Mouse (Mus musculus): Measurements from ENCODE around the gene Pitpna.

- no peak for TF ChIP-seq POLR2A (IDR thresholded peaks at IDR 0.05; ENCODE audit: borderline replicate concordance, extremely low read depth, low read depth, low read length)
- TF ChIP-seq CTCF (IDR thresholded peaks at IDR 0.05; ENCODE audit: insufficient read depth, low read length), result no peak
Measured at GRCm38 (mm10) chr11:75567346-75568114, 20.4 kb upstream of the Pitpna start.

Measured in lung, adult 2 months (tissue).